In the genomic region with DNA sequence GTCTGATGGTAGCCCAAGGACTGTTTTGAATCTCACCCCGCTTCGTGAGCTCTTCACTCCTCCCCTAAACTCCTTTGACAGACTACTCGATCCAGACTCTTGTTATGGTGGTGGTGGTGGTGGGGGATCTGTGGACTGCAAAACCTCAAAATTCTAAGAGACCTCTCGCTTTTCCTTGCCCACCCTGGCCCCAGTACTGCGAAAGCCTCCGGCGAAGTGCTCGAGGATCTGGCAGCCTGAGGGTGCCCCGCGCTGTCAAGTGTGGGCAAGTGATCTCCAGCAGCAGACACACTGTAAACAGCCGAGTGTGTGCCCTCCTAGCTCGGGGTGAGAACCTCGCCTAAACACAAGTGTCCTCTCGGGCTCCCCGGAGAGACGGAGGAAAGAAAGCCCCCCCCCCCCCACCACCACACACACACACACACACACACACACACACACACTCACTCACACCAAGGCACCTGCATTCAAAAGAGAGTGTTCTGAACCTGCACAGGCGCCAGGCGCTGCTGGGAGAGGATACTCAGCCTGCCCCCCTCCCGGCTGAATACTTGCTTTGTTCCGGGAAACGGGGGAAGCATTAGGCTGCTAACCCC, we compare ENCODE assay signal across 8 mouse cellular contexts. TPM values are rescaled to one million over a fixed set of nuclear protein-coding genes. Genes with fewer than 3 reads are reported as not detected.
DNase-seq lines count a peak whose midpoint lies in the region; ATAC-seq and TF ChIP-seq lines count a peak whose summit lies in the region.

No protein-coding gene starts in this region.

- peak overlapping the region; percentile 17; the same call in 1 of the 2 replicates for H3K9ac ChIP-seq in hindbrain, postnatal 0 days (replicated peaks; ENCODE audit: low read length)

- H3K4me1 ChIP-seq in heart, embryonic 10.5 days: peaks cover 66% of the 10 kb centered on the region
- peaks cover 7% of the 10 kb centered on the region for H3K4me1 ChIP-seq in bone marrow macrophage, adult 2 months (ENCODE audit: control insufficient read depth, insufficient read depth, low read length)
- peaks cover 2% of the 10 kb centered on the region; the same call in 1 of the 2 replicates for H3K4me1 ChIP-seq in hindbrain, postnatal 0 days (ENCODE audit: insufficient read depth, low read length)

- no peaks in the 10 kb centered on the region for H3K36me3 ChIP-seq in heart, embryonic 10.5 days
- H3K36me3 ChIP-seq in hindbrain, postnatal 0 days (ENCODE audit: insufficient read depth, low read length): no peaks in the 10 kb centered on the region

- H3K9me3 ChIP-seq in heart, embryonic 10.5 days: no peaks in the 10 kb centered on the region
- H3K9me3 ChIP-seq in hindbrain, postnatal 0 days (ENCODE audit: low read length): no peaks in the 10 kb centered on the region

- peak overlapping the region; percentile 71 for H3K4me2 ChIP-seq in hindbrain, postnatal 0 days (ENCODE audit: low read depth, low read length)

- peaks cover 98% of the 10 kb centered on the region for H3K27me3 ChIP-seq in heart, embryonic 10.5 days (ENCODE audit: insufficient read depth, poor library complexity, severe bottlenecking)
- peaks cover 15% of the 10 kb centered on the region; the same call in 1 of the 2 replicates for H3K27me3 ChIP-seq in hindbrain, postnatal 0 days (ENCODE audit: insufficient read depth, low read length)

- no peak for TF ChIP-seq CTCF in bone marrow macrophage, adult 2 months (IDR thresholded peaks at IDR 0.05; ENCODE audit: low read depth, low read length)
- no peak for TF ChIP-seq CTCF in hindbrain, postnatal 0 days (IDR thresholded peaks at IDR 0.05; ENCODE audit: low read depth)

- WGBS in heart, embryonic 10.5 days: under 1% methylated on average over 19 of the region's 21 CpGs
- 15% methylated on average over 21 of the region's 21 CpGs for WGBS in hindbrain, postnatal 0 days

- H3K4me3 ChIP-seq in heart, embryonic 10.5 days: peak overlapping the region; percentile 58
- H3K4me3 ChIP-seq in bone marrow macrophage, adult 2 months (ENCODE audit: insufficient read depth, low read length): peak overlapping the region; percentile 40
- peak overlapping the region; percentile 31 for H3K4me3 ChIP-seq in hindbrain, postnatal 0 days (ENCODE audit: low read length)

- no peak for DNase-seq in heart, embryonic 10.5 days (ENCODE audit: low spot score)
- DNase-seq in heart, adult 8-10 months (ENCODE audit: low spot score): no peak
- DNase-seq in hindbrain, postnatal 0 days (ENCODE audit: low spot score): no peak
- DNase-seq in neural tube, embryonic 10.5 days (ENCODE audit: extremely low spot score, low spot score): peak; percentile 32
- DNase-seq in embryo, embryonic 10 days (ENCODE audit: low spot score): no peak
- DNase-seq in layer of hippocampus, postnatal 36 days: no peak

- no peak for TF ChIP-seq POLR2A in bone marrow macrophage, adult 2 months (IDR thresholded peaks at IDR 0.05; ENCODE audit: borderline replicate concordance, low read depth, low read length)

- ATAC-seq in hindbrain, postnatal 0 days: no peak
- ATAC-seq in inflammation-experienced regulatory T-cells, adult 6 months: no peak

- H3K27ac ChIP-seq in heart, embryonic 10.5 days: peak overlapping the region; percentile 89
- 0 out of 2 replicates have a peak overlapping the region, but pooled peaks have one; percentile 2 for H3K27ac ChIP-seq in bone marrow macrophage, adult 2 months (ENCODE audit: insufficient read depth, low read depth, low read length)
- H3K27ac ChIP-seq in hindbrain, postnatal 0 days: no peak overlapping the region

RNA-seq across cellular contexts. Expression of a gene that starts 26.2 kb away (rescaled TPM):
- polyA plus RNA-seq in heart, embryonic 10.5 days (2016; fragmentation: Nextera tagmentation; extraction: Ambion mirVana): 17.5 and 20.8 TPM in 2 replicates
- 10 to 100 TPM; 18.7 to 23.4 (median 20.5) TPM for total RNA-seq in heart, adult 8-10 months (2022)
- polyA plus RNA-seq in bone marrow macrophage, adult 2 months (2012; ENCODE audit: insufficient read depth, insufficient read length, missing spikeins): 9.8 and 11.4 TPM in 2 replicates
- total RNA-seq in hindbrain, postnatal 0 days (2014; rRNA removed): 22.6 and 27.3 TPM in 2 replicates
- 8.8 and 10.3 TPM in 2 replicates for polyA plus RNA-seq in hindbrain, postnatal 0 days (2015; fragmentation: Nextera tagmentation; extraction: Ambion mirVana)
- 10 to 100 TPM; 15.1 to 28.3 (median 23.8) TPM for polyA plus RNA-seq in inflammation-experienced regulatory T-cells, adult 6 months (2017; shearing (Covaris generic))
- 10 to 100 TPM; 16.9 to 19.3 TPM for total RNA-seq in layer of hippocampus, postnatal 36 days (2021)
